Mouse (Mus musculus) duodenum, adult 2 months (tissue): ENCODE measurements around the gene Olfr345. TPM values are rescaled to one million over a fixed set of nuclear protein-coding genes. Genes with fewer than 3 reads are reported as not detected.

Source experiments
- polyA plus RNA-seq: library from polyadenylated mRNA; depleted of rRNA; stranded (reverse); fragments of >200 nt; gene quantifications from 2 replicates; pipeline ENCODE4 v1.2.3, GENCODE M21; 2012; ENCODE audit warnings: low replicate concordance; rRNA removed

Gene Olfr345
- polyA plus RNA-seq, result not detected in 2 replicates

GRCm38 (mm10) chr2:36639741-36640140 lies at the start of gene Olfr345:
Gene Olfr345, plus strand, starts transcription at chr2:36640041.

DNA sequence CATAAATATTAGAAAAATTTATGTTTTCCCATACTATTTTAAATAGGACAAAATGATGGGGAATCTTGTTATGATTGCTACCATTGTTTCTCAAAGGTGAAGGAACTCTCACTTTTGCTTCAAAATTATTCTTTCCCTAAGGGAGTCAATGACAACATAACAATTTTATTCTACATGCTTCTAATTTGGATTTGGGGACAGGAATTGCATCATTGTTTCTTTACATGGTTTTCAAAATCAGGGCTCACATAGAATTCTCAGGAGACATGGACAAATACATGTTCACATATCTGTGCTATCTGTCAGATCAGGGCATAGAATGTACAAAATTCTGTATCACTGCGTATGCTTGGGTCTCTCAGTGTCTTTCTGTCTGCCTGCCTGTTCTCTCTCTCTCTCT lies 45.6 kb downstream of the Olfr345 start, which contains the start of gene Olfr346:
Olfr346 (plus strand) TSS at position 301 of the 400 bp plus-strand sequence.

Other genes starting within 250 kb of the Olfr345 start
- gene Olfr339, start 221.1 kb upstream of the Olfr345 start, polyA plus RNA-seq, result not detected in 2 replicates
- gene Olfr340, start 187.5 kb upstream of the Olfr345 start, polyA plus RNA-seq, result not detected in 2 replicates
- gene Olfr341, start 157.6 kb upstream of the Olfr345 start, polyA plus RNA-seq, result not detected in 2 replicates
- not detected in 2 replicates for gene Olfr342, start 115.0 kb upstream of the Olfr345 start, polyA plus RNA-seq
- gene Olfr344, start 73.4 kb upstream of the Olfr345 start, polyA plus RNA-seq, result not detected in 2 replicates
- gene Olfr346, start 45.7 kb downstream of the Olfr345 start, polyA plus RNA-seq, result not detected in 2 replicates
- gene Olfr347, start 91.9 kb downstream of the Olfr345 start, polyA plus RNA-seq, result not detected in 2 replicates
- gene Olfr348, start 144.2 kb downstream of the Olfr345 start, polyA plus RNA-seq, result not detected in 2 replicates
- not detected in 2 replicates for gene Olfr50, start 150.5 kb downstream of the Olfr345 start, polyA plus RNA-seq
- not detected in 2 replicates for gene Olfr3, start 177.0 kb downstream of the Olfr345 start, polyA plus RNA-seq
- gene Olfr350, start 206.3 kb downstream of the Olfr345 start, polyA plus RNA-seq, result not detected in 2 replicates
- gene Olfr351, start 222.6 kb downstream of the Olfr345 start, polyA plus RNA-seq, result not detected in 2 replicates
- not detected in 2 replicates for gene Olfr352, start 228.4 kb downstream of the Olfr345 start, polyA plus RNA-seq